Mouse (Mus musculus) spleen, postnatal 0 days (tissue): Measurements from ENCODE around the gene Mtrf1. TPM values are rescaled to one million over a fixed set of nuclear protein-coding genes. Genes with fewer than 3 reads are reported as not detected.

Experiments
- polyA plus RNA-seq: library from polyadenylated mRNA; unstranded; fragments of >200 nt; fragmentation: Nextera tagmentation; extraction: Ambion mirVana; gene quantifications from 2 replicates; pipeline ENCODE4 v1.2.1, GENCODE M21; 2015

Gene Mtrf1
- polyA plus RNA-seq = 6.0 and 6.2 TPM in 2 replicates

DNA sequence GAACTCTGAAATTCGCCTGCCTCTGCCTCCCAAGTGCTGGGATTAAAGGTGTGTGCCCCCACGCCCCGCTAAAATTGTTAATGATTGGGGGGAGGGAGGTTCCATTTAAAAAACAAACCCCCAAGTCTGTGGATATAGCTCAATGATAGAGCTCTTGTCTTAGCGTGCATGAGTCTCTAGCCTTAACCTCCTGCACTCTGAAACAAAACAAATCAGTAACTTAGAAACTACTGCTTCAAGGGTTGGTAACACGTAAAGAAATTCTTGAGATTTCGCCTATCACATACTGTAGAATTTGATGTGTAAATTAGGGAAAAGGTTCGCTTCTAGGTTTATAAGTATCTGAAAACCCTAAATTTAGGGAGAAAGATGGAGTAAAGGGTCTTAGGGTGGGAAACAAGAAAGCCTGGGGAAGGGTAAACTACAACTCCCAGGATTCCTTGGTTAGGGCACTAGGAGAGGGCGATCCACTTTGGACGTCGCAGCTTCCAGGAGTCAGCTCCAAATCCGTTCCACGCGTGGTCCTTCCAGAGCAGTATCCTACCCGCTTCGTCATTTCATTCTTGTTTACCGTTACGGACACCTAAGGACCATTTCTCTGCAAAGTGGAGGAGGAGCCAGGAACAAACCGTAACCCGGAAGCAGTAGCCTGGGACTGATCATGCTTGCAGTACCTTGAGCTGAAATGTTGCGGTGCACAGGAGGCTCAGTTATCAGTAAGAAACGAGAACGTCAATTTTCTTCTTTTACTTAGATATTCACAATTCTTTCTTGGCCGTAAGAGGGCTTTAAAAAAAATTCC is at the start of gene Mtrf1:
Gene Mtrf1, plus strand, starts transcription at position 452 of the 802 bp plus-strand sequence.

DNA sequence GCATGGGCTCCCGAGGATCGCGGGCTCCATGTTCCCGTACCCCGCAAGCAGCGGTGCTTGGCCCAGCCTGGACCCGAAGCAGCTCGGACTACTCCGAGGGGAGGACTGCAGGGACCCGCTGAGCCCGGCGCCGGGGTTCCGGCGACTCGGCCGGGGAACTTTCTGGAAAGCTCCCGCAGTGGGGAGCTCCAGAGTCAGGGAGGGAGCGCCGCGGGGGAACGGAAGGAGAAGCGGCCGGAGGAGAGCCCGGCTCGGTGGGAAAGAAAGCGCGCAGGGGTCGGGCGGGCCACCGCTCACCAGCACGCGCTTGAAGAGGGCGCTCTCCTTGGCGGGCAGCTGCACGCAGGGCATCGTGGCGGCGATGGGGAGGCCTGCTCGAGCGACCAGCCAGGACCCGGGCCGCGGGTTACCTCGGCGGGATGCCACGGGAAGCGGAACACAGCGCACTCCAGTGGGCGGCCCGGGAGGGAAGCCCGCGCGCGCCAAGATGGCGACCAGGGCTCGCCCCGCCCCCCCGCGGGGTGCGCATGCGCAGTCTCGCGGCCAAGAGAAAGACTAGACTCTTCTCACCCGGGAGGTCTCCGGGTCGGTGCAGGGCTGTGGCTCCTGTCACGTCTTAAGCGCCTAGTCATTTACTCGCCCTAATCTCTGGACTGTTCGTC is 7.2 kb upstream of the Mtrf1 start, which contains the start of gene Naa16:
Gene Naa16, minus strand, starts transcription at position 514 of the 662 bp plus-strand sequence.

DNA sequence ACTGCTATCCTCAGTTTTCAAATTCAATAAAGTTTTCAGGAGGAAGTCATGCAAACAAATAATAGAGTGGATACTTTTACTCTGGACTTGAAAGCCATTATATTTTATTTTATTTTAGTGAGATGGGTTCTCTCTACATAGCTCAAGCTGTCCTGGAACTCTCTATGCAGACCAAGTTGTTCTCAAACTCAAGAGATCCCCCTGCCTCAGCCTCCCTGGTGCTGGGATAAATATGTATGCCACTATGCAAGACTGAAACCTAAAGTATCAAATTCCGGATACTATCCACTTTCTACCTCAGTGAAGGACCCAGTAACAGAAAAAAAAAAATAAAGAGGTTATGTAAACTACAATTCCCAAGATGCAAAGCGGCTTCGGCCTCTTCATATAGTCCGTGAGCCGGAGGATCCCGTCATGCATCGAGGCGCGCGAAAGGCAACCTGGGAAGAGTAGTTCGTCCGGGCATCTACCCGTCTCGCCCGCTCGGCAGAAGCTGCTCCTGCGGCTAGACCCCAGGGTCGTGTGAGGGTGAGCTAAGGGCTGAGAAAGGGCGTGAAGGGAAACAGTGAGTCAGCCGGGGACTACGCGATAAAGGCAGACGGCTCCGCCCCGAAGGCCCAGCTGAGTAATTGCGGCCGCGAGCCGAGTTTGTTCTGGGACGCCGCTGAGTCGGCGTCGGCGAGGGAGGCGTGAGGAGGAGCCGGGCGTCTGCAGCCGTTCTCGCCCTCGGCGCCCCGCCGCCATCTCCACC is 28.6 kb downstream of the Mtrf1 start, which contains the start of gene Kbtbd7:
Gene Kbtbd7, plus strand, starts transcription at position 533 of the 751 bp plus-strand sequence.

GRCm38 (mm10) chr14:79451681-79452590 is 54.4 kb downstream of the Mtrf1 start, which contains the start of gene Kbtbd6:
Kbtbd6 (plus strand) TSS chr14:79451835.

Other genes starting within 250 kb of the Mtrf1 start
- gene Zfp957, start 150.4 kb upstream of the Mtrf1 start, polyA plus RNA-seq = not detected in 2 replicates
- 281 and 328 TPM in 2 replicates for gene Rgcc, start 96.1 kb upstream of the Mtrf1 start, polyA plus RNA-seq
- gene Naa16, start 7.0 kb upstream of the Mtrf1 start, polyA plus RNA-seq = 36.6 and 39.9 TPM in 2 replicates
- 4.3 and 4.5 TPM in 2 replicates for gene Kbtbd7, start 28.7 kb downstream of the Mtrf1 start, polyA plus RNA-seq
- 3.6 and 4.8 TPM in 2 replicates for gene Kbtbd6, start 54.1 kb downstream of the Mtrf1 start, polyA plus RNA-seq
- gene Elf1, start 83.4 kb downstream of the Mtrf1 start, polyA plus RNA-seq = 20.6 and 24.2 TPM in 2 replicates
- gene Wbp4, start 83.7 kb downstream of the Mtrf1 start, polyA plus RNA-seq = 24.5 and 27.2 TPM in 2 replicates
- gene Sugt1, start 189.9 kb downstream of the Mtrf1 start, polyA plus RNA-seq = 54.4 and 56.6 TPM in 2 replicates